Mouse (Mus musculus) frontal cortex, postnatal 14 days (tissue): ENCODE data around the gene Tmem39a.
A peak's percentile ranks its signal among the peaks of the same experiment; 100 is the strongest.

ENCODE experiments used
- DNase-seq, 2 experiments: peaks; one replicate each; pipeline ENCODE4 v3.0.0; 2022; ENCODE audit warnings: low spot score in 2 of 2

Tmem39a gene

DNA sequence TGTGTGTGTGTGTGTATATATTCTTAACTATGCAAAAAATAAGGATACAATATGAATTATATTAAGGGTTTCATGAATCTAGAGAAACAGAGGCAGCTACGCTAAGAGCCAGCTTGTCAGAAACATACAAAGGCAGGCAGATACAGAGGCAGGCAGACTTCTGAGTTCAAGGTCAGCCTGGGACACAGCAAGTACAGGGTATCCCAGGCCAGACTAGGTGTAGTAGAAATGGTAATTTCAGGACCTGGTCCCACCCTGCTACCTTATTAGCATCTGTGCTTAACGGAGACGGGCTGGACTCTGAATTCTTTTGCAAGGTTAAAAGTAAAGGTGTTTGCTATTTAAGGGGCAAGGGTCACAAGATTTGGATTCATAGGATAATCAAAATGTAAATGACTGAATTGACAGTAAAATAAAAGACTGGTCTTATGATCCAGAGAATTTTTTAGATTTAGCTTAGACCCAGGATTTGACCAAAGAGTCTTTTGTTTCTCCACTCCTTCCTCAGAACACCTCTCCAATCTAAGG, at the start of gene Tmem39a:
TSS of gene Tmem39a (plus strand) at position 478 of the 528 bp plus-strand sequence.
- DNase-seq = no peak

DNA sequence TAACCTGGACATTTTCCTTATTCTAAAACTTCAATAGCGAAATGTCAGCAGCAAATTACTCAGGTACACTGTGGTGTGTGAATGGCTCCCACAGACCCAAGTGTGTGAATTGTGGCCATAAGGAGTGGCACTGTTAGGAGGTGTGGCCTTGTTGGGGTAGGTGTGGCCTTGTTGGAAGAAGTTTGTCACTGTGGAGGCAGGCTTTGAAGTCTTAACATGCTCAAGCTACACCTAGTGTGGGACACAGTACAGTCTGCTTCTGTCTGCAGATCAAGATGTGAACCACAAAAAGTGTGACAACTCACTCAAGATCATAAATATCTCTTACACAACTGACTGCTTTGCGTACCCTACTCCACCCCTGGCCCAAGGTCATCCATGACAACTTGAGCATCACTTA, 47.7 kb upstream of the Tmem39a start:
- DNase-seq = no peak

DNA sequence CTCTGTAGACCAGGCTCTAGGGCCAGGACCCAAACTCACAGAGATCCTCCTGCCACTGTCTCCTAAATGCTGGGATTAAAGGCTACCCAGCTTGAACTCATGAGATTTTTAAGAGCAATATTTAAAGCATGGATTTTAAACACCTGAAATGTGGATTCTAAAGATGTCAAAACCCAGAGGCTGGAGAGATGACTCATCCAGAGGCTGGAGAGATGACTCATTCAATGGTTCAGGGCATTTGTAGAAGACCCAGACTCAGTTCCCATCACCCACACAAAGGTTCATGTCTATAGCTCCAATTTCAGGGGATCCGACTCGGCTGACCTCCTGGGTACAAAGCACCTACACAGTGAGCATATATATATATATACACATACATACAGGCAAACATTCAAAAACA, 39.4 kb upstream of the Tmem39a start:
- no peak for DNase-seq

DNA sequence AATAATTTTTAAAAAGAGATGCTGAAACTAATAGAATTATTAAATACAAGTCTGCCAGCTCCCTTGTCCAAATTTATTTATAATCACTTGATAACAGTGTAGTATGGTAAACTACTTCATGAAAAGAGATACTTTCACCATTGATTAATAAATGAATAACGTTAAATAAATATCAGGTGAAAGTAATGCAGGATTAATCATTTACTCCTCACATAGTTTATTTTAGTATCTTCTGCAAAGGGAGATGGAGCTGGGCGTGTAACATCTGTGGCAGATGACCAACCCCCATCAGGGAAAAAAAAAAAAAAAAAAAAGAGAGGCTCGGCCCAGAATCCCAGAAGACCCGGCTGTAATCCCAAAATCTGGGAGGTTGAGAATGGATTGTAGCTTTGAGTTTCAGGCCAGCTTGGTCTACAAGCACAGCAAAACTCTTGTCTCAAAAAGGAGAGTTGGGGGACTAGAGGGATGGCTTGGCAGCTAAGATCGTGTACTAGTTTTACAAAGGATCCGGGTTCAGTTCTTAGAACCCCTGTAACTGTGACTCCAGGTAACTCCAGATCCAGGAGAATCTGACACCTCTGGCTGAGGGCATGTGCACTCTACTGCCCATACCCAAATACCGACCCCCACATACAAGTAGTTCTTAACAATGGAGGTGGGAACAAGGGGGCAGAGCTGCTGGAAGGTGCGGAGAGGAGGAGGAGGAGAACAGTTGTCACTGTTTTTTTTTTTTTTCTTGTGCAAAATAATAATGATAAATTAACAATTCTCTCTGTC, 37.1 kb upstream of the Tmem39a start:
- no peak for DNase-seq

DNA sequence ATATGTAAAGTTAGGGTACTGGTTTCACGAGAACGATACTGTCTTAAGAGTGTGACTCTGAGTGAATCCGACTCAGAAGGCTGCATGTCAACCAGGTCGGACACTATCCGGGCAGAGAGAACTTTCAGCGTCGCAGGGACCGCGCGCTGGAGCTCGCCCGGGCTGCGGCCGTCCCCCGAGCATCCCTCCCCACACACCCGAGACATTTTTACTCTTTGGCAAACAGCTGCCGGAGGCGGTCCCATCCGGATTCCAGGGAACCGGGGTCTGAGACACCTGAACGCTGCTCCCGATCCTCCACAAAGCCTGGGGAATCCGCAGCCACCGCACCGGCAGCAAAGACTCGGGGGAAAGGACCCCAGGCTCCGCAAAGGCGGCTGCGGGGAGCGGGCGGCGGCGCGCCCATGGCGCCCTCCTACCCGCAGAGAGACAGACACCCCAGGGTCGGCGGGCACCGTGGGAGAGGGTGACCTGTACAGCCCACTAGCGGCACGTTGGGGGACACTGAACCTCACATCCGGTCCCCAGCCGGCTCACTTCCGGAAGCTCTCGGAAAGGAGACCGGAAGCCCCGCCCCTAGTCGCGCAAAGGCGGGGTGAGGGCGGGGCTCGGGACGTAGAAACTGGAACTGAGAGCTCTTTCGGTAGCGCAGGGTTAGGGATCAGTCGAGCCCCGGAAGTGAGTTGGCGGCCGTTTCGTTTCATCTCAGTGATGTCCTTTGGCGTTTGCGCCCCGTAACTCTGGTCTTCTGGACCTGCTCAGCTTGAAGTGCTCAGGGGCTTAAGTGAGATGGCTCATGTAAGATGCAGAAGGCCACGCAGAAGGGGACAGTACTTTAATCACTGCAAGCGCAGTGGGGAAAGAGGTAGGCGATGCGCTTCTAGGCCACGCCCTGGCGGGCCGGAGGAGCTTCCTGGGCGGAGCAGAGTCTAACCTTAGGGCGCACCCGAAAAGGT, 36.1 kb upstream of the Tmem39a start, which contains the start of gene Timmdc1:
TSS of gene Timmdc1 (minus strand) at position 535 of the 956 bp plus-strand sequence.
- peak; percentile 92 to 93 for DNase-seq

DNA sequence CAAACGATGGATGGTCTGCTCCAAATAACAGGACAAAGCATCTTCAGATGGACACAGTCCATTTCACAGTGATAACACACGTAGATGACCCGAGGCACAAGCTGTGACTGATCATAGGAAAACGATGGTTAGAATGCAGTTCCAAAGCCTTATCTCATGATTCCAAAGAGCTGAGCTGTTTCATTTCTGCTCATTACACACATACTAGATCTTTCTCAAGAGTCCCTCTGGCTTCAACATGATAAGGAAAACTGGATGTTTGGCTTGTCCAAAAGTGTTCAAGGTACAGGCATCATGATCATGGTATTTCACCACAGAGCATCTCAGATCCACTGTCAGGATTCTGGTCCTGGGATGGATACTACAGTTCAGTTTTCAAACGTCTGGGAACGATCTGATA, 32.2 kb upstream of the Tmem39a start:
- no peak for DNase-seq

DNA sequence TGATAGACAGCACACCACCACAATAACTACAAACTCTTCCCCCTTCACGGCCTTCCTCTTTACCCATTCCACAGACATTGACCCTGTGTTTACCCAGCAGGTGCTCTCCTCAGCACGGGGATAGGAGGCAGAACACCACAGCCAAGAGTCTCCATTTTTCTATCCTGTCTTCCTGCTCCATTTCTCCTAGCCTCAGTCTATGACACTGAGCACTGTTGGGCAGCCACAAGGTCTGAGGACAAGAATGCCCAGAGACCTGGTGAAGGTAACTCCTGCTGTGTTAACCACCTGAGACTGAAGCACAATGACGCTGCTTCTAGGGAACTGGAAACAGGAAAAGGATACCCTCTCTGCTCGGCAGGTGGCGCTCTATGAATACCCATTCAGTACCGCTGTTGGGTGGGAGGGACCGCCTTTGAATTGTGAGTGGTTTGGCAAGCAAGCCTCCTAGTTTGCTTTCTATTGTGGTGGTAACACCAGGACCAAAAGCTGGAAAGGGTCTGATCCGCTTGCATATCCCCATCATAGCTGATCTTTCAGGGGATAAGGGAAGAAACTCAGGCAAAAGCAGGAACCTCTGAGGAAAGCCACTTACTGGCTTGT, 21.9 kb upstream of the Tmem39a start:
- peak; percentile 37 to 68 for DNase-seq

DNA sequence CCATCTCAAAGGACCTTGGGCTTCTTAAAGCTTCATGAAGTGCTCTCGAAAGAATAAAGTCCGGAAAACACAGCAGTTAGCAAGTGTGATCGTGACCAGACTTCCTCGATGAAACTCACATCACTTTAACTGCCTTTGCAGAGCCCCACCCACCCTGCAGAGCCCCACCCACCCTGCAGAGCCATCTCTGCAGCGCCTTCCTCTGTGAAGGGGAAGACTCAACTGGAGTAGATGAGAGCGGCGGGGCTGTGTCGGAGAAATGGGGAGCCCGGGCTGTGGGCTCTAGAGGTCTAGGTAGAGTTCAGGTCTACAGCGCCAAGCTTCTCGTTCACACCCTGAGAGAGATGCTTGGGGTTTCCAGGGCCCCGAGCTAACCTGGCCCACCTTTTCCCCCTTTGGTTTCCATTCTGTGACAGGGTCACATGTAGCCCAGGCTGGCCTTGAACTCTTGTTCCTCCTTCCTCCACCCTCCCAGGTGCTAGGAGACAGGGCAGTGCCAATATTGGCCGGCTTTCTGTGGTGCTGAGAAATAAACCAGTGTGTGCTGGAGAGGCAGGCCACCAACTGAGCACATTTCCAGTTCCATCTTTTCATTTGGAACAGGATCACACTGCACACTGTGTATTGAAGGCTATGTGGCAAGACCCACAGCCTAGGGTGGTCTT, 19.6 kb upstream of the Tmem39a start:
- DNase-seq = no peak

DNA sequence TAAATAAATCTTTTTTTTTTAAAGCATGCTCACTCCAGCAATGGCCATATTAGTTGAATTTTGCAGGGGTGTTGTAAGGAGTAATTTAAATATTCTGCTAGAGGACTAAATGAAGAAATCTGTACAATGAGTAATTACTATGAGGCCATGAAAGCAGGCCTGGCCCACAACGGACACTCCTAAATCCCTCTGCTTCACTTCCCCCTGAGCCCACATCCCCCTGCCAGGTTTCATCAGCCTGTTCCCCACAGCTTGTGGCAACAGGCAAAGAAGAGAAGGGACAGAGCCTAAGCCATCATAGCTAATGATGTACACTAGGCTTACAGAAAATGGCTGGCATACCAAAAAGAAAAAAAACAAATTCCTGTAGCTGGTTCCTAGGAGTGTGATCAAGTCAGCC, 10.5 kb upstream of the Tmem39a start:
- DNase-seq = no peak

DNA sequence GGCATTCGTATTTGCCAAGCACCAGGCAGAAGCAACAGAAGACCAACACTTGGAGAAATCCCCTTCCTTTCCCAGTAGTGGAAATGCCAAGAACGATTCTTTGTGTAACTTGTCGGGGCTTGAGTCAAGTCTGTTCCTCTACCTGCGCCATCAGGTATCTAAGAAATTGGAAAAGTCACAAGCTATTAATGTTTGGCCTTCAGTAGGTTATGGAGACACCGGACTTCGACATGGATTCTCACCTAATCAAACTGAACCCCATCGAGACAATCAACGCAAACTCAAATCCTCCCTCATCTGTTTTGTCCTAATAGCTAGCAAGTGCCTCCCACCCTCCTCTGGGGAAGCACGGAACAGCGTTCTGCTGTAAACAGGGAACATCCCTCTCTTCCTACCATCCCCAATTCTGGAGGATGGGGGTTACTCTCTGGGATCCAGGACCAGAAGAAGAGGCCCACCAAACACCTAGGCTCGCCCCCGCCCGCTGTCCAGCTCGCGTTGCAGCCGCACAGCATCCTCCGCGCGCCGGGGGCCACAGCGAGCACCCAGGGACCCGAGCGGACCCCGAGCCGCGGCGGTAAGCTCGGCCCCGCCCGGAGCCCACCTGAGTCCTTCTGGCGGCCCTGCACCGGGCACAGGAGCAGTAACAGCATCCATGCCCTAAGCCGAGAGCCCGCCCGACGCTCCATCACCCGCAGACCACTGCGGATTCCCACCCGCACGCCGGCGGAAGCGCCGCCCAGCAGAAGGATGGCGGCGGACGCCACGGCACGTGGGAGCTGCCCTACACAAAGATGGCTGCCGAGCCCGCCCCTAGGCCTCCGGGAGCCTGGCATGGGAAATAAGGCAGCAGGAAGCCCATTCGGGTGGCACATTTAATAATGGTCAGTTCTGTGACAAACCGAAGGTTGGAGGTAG, 8.8 kb upstream of the Tmem39a start, which contains the start of gene Poglut1:
TSS of gene Poglut1 (minus strand) at position 780 of the 918 bp plus-strand sequence.
- peak; percentile 64 to 73 for DNase-seq

DNA sequence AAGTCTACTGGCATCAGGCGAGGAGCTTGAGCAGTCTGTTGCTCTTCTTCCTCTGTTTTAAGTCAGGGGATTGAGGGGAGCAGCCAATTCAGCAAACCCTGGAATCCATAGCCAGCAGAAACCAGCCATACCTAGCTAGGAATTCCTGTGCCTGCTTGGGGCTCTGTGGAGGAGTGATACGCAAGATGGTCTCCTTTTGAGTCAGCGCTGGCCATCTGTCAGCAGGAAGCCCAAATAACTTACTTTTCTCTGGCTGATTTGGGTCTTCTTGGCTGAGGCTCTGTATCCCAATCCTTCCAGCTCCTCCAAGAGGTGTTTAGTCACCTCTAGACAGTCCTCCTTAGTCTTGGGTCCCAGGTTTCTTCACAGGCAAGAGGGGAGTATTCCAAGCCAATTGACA, 2.5 kb upstream of the Tmem39a start:
- DNase-seq = no peak

DNA sequence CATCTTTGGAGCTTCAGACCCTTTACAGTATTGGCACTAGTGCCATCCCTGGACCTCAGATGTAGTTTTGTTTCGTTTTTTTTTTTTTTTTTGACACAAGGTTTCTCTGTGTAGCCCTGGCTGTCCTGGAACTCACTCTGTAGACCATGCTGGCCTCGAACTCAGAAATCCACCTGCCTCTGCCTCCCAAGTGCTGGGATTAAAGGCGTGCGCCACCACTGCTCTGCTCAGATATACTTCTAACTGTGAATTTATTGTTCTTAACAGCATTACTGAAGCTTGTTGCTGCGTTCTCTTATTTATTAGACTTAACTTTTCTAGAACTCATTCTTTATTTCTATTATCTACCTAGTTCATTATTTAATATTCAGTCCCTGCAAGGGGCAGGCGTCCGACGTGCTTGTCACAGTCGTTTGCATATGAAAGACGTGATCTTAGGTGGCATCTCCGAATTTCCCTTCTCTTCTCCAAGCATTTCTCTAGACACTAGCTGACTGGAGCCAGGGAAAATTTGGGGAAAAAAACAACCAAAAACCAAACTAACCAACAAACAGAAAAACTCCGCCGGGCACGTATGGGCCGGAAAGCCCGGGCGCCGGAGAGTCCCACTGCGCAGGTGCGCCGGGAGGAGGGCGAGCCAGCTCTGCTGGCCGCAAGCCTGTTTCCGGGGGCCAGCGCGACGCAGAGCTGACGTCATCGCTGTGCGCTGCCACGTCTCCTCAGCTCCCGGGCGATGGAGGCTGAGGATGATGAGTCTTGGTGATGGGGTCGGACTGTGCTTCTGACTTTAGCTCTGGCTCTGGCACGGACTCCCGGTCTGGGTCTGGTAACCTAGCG, 3.9 kb downstream of the Tmem39a start:
- peak; percentile 90 to 93 for DNase-seq

DNA sequence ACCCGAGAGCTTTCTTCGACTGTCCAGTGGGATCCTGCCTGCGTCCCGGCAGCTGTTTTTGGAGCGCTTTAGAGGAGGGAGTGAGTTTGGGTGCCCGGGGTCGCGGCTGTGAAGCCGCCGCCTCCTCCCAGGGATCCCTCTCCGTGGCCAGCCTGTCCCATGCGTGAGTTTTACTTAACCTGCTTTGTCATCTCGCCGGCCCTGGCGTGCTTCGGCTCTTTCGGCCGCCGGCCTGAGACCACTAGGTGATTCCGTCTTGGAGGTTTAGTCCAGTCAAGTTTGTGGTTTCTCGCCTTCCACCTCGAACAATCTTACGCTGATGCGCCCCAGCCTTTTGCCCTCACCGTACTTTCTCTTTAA, 4.5 kb downstream of the Tmem39a start:
- DNase-seq = no peak

DNA sequence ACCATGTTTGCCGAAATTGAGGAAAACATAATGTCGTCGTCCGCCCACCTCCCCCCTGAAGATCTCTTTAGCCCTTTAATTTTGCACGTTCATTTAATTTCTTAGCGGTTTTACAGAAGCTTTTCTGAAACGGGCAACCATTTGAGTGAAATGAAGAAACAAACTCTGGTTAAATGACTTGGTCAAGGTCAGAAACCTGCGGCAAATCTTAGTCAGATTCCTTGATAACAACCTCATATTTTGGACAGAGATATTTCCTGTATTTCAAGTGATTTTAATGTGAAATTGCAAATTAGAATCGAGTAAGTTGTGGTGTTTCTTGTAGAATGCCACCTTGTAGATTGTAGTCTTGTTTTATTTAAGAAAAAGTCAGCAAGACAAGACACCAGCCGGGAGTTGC, 5.0 kb downstream of the Tmem39a start:
- no peak for DNase-seq

DNA sequence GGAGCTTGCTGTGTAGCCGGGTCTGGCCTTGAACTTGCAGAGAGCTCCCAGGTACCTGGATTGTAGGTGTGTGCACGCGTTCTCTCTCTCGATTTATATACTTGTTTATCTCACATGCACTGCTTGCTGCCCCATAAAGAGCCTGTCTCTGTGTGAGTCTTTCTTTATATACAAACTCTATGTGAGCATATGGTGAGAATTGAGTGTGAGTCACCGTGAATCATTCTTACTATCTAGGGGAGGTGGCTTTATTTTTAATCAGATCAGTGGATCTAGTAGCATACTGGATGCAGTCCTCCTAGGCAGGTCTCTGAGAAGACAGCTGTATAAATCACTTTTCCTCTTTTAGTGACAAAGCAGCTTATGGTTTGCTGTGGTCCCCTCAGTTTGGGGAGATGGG, 9.7 kb downstream of the Tmem39a start:
- DNase-seq = no peak

DNA sequence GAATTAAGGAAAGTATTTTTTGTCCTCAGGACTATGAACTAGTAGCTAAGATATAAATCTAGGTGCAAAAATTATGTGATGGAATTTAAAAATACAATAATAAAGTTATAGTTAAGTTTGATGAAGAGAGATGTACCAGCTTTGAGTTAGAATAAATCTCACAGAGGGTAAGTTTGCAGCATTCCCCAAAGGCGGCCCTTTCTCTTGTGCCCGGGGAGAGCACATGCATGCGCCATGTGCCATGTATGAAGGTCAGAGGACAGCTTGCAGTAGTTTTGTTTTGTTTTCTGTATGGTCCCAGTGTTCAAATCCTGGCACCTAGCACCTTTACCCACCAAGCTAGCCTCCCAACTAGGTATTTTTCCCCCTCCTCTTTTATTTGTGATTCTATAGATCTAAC, 13.0 kb downstream of the Tmem39a start:
- no peak for DNase-seq

DNA sequence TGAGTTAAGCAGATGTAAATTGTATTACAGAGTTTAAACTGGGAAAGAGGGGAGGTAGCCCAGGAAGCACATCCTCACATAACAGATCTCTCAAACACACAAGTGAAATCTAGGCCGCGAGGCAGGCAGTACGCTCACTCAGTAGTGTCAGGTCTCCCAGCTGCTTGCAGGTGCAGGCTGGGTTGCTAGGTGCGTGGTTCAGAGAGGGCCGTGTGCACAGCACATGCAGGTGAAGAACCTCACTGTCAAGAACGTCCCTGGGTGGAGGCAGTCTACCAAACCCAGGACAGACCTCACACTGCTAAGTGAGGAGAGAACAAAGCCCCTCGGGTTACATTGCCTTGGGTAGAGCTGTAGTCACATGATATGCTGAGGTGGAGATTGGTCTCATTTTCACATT, 26.3 kb downstream of the Tmem39a start:
- DNase-seq = no peak

DNA sequence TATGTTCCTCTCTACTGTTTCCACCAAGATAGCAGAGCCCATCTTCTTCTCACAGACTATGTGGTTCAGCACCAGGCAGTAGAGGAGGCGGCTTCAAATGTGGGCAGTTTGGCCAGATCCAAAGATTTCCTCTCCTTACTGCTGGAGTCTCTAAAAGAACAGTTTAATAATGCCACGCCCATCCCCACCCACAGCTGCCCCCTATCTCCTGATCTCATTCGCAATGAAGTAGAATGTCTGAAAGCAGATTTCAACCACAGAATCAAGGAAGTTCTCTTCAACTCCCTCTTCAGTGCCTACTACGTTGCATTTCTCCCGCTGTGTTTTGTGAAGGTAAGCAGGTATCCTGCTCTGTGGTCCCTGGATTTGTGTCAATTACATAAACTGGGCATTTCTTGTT, 26.7 kb downstream of the Tmem39a start:
- no peak for DNase-seq

DNA sequence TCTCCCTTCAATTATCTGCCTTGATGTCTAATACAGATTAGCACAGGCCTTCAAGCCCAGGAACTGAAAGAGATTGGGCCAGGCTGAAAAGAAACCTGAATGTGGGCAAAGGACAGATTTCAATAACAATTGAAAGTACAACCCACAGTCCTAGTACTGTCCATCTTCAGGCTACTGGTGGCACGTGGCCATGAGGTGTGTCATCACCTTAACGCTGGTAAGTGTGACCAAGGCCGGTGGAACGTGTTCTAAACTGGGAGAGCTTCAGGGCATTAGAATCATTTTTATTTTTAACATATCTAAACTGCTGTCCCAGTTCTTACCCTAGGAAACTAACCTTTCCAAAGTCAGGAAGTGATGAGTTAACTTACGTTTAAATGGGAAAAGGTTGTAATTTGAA, 28.7 kb downstream of the Tmem39a start:
- DNase-seq = no peak

DNA sequence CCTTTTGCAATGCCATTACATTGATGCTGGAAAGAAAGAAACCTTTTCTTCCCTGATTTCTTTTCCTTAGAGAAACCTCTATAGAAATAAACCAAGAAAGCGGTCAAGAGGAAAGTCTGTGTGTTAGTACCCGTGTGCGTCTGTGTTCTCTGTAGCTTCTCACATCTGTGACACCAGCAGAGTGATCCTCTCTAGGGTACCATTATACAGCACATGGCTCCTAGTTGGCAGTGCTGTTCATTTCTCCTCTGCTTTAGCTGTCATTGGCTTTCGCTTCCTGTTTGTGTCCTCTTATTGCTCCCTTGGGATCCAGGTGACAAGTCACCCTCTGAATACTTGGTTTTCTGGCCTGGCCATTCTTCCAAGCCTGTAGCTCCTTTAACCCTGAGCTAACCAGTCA, 29.1 kb downstream of the Tmem39a start:
- no peak for DNase-seq
